Mouse (Mus musculus) yolk sac, embryonic 10.5 days (tissue): ENCODE data around the gene Gm49359.
"Not testable (repeated sequence)": the region's sequence is repeated elsewhere in the genome, so short reads cannot be mapped to it uniquely, and the experiment has no call there.

ENCODE experiments used
- DNase-seq: peaks from one replicate; pipeline ENCODE4 v3.0.0-alpha.2; 2017; ENCODE audit warnings: low spot score

Gm49359 gene

GRCm38 (mm10) chr13:62466424-62467334 is at the start of gene Gm49359:
Gm49359 (minus strand) TSS chr13:62466832.
- DNase-seq = peak; percentile 90

DNA sequence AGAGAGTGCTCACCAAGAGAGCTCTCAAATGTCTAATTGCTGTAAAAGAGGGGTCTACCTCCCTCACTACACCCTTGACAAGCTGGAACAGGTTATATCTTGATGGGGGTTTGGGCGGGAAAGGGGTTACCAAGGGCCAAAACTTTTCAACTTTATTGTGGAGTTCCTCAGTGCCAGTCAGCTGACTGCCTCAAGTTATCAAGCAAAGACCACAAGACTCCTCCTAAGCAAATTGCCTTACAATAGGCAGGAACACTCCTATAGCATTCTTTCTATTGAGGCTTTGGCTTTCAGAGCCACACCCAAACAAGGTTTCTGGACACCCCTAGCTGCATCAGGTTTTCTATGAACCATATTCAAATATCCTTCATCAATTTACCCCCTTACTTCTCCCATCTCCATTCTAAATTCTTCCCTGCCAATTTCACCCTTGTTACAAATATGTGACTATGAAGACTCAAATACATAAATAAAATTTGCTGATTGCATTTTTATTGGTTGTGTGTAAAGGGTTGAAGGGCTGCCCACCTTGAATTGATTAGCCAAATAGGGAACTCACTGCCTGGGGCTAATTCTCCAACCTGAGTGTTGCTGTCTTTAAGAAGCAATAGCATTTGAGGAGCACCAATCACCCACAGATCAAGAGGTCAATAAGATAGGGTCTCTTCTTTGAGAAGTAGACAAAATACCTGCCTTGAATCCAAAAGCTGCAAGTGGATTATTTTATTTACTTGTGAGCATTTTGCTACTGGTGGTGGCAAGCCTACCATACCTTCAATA is 44.2 kb upstream of the Gm49359 start:
- DNase-seq = not testable (repeated sequence)

DNA sequence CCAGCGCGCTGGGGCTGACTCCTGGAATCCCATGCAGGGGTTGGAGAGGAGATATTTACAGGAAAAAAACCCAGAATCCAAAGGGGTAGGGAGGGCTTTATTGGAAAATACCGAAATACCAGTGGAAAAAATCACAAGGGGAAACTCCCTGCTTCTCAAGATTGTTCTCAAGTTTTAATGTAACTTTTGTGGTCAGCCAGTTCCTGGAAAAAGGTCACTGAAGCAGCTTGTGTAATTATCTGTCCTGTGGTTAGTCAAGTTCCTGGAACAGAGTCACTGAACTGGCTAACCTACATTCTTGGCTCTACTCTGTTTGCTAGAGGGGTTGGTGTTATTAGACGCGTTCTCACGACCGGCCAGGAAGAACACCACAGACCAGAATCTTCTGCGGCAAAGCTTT is 6.0 kb upstream of the Gm49359 start:
- not testable (repeated sequence) for DNase-seq

DNA sequence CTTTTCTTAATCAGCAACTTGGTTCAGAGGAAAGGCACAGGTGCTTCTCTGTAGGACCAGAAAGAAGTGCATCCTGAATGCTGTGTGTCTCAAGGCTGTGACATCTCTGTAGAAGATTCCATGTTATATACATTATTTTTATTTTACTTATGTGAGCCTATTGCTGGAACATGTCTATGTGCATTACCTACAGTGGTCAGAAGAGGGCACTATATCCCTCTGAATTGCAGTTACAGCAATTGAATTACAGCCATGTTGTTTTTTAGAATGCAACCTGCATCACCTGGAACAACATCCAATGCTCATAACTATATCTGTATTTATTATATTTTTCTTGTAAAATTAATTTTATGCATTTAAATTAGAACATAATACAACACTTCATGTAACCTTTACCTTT is 3.3 kb upstream of the Gm49359 start:
- not testable (repeated sequence) for DNase-seq
